Mouse (Mus musculus): ENCODE data around the gene Arl10.

- TF ChIP-seq CTCF (IDR thresholded peaks at IDR 0.05; ENCODE audit: low read depth) (no peak), EP300 (optimal IDR thresholded peaks at IDR 0.05) (no peak)
Measured at GRCm38 (mm10) chr13:54602639-54603111, 27.9 kb downstream of the Arl10 start.

Measured in stomach, postnatal 0 days (tissue).